Mouse (Mus musculus): Measurements from ENCODE around the gene Rps12. TPM values are rescaled to one million over a fixed set of nuclear protein-coding genes. Genes with fewer than 3 reads are reported as not detected.

Gene Rps12
- 861 and 1,157 TPM in 2 replicates for total RNA-seq (2014; rRNA removed)
- 473 and 533 TPM in 2 replicates for polyA plus RNA-seq (2012; rRNA removed)

- DNase-seq (ENCODE audit: extremely low read depth, low read depth, low spot score), result peak; percentile 94
- Histone ChIP-seq H3K27me3 (ENCODE audit: control insufficient read depth, insufficient read depth, low read length) (no peaks in the 10 kb centered on the region), H3K4me3 (ENCODE audit: insufficient read depth, low read depth, low read length) (peak within 1 kb of the TSS; percentile 84), H3K9ac (ENCODE audit: low read depth, low read length) (peak within 1 kb of the TSS; percentile 87), H3K27ac (replicated peaks; ENCODE audit: insufficient read depth, low read depth, low read length) (peak within 1 kb of the TSS; percentile 78), H3K4me1 (ENCODE audit: control insufficient read depth, insufficient read depth, low read length) (peaks cover 9% of the 10 kb centered on the region; the same call in 1 of the 2 replicates), H3K79me2 (ENCODE audit: control insufficient read depth, insufficient read depth, low read length) (peaks cover 4% of the 10 kb centered on the region; the same call in 1 of the 2 replicates), H3K36me3 (ENCODE audit: control insufficient read depth, insufficient read depth, low read length) (peaks cover 29% of the 10 kb centered on the region)
- TF ChIP-seq POLR2A (IDR thresholded peaks at IDR 0.05; ENCODE audit: extremely low read depth, insufficient read depth, low read length) (peak; percentile 97), CTCF (IDR thresholded peaks at IDR 0.05; ENCODE audit: low read depth, low read length) (no peak)
- WGBS, result under 1% methylated on average over 51 of the region's 51 CpGs
These were observed at the start of gene Rps12 for GRCm38 (mm10) chr10:23787062-23787821. Rps12 (minus strand) TSS chr10:23787275.

GRCm38 (mm10) chr10:23836003-23836964 is 49.2 kb upstream of the Rps12 start:
- Histone ChIP-seq H3K79me2 (ENCODE audit: control insufficient read depth, insufficient read depth, low read length) (no peaks in the 10 kb centered on the region), H3K27me3 (ENCODE audit: control insufficient read depth, insufficient read depth, low read length) (no peaks in the 10 kb centered on the region), H3K4me3 (ENCODE audit: insufficient read depth, low read depth, low read length) (no peak overlapping the region), H3K9ac (ENCODE audit: low read depth, low read length) (no peak overlapping the region), H3K27ac (replicated peaks; ENCODE audit: insufficient read depth, low read depth, low read length) (no peak overlapping the region), H3K4me1 (ENCODE audit: control insufficient read depth, insufficient read depth, low read length) (peaks cover 10% of the 10 kb centered on the region), H3K36me3 (ENCODE audit: control insufficient read depth, insufficient read depth, low read length) (no peaks in the 10 kb centered on the region)
- peak; percentile 77 for DNase-seq (ENCODE audit: extremely low read depth, low read depth, low spot score)
- TF ChIP-seq POLR2A (IDR thresholded peaks at IDR 0.05; ENCODE audit: extremely low read depth, insufficient read depth, low read length) (no peak), CTCF (IDR thresholded peaks at IDR 0.05; ENCODE audit: low read depth, low read length) (no peak)
- 37% methylated on average over 9 of the region's 9 CpGs for WGBS

- no peak overlapping the region for H3K27ac ChIP-seq (replicated peaks; ENCODE audit: insufficient read depth, low read depth, low read length)
- H3K4me1 ChIP-seq (ENCODE audit: control insufficient read depth, insufficient read depth, low read length), result no peaks in the 10 kb centered on the region
- H3K36me3 ChIP-seq (ENCODE audit: control insufficient read depth, insufficient read depth, low read length), result peaks cover 26% of the 10 kb centered on the region
- no peak overlapping the region for H3K4me3 ChIP-seq (ENCODE audit: insufficient read depth, low read depth, low read length)
- H3K79me2 ChIP-seq (ENCODE audit: control insufficient read depth, insufficient read depth, low read length), result no peaks in the 10 kb centered on the region
- no peak for DNase-seq (ENCODE audit: extremely low read depth, low read depth, low spot score)
- no peak overlapping the region for H3K9ac ChIP-seq (ENCODE audit: low read depth, low read length)
- no peak for TF ChIP-seq CTCF (IDR thresholded peaks at IDR 0.05; ENCODE audit: low read depth, low read length)
- WGBS, result 86% methylated on average over 7 of the region's 7 CpGs
- no peaks in the 10 kb centered on the region for H3K27me3 ChIP-seq (ENCODE audit: control insufficient read depth, insufficient read depth, low read length)
These were observed 39.4 kb upstream of the Rps12 start for GRCm38 (mm10) chr10:23826516-23826915.

GRCm38 (mm10) chr10:23816241-23816640 is 29.2 kb upstream of the Rps12 start:
- H3K27ac ChIP-seq (replicated peaks; ENCODE audit: insufficient read depth, low read depth, low read length), result no peak overlapping the region
- H3K4me1 ChIP-seq (ENCODE audit: control insufficient read depth, insufficient read depth, low read length), result peaks cover 5% of the 10 kb centered on the region; the same call in 1 of the 2 replicates
- no peak overlapping the region for H3K9ac ChIP-seq (ENCODE audit: low read depth, low read length)
- WGBS, result 96% methylated on average over 7 of the region's 7 CpGs
- TF ChIP-seq POLR2A (IDR thresholded peaks at IDR 0.05; ENCODE audit: extremely low read depth, insufficient read depth, low read length) (no peak), CTCF (IDR thresholded peaks at IDR 0.05; ENCODE audit: low read depth, low read length) (no peak)
- no peak for DNase-seq (ENCODE audit: extremely low read depth, low read depth, low spot score)
- H3K4me3 ChIP-seq (ENCODE audit: insufficient read depth, low read depth, low read length), result no peak overlapping the region
- peaks cover 16% of the 10 kb centered on the region for H3K36me3 ChIP-seq (ENCODE audit: control insufficient read depth, insufficient read depth, low read length)
- H3K79me2 ChIP-seq (ENCODE audit: control insufficient read depth, insufficient read depth, low read length), result no peaks in the 10 kb centered on the region
- H3K27me3 ChIP-seq (ENCODE audit: control insufficient read depth, insufficient read depth, low read length), result no peaks in the 10 kb centered on the region

GRCm38 (mm10) chr10:23815168-23815567 is 28.1 kb upstream of the Rps12 start:
- peak; percentile 55 for DNase-seq (ENCODE audit: extremely low read depth, low read depth, low spot score)
- 40% methylated on average over 1 of the region's 1 CpGs for WGBS
- H3K27me3 ChIP-seq (ENCODE audit: control insufficient read depth, insufficient read depth, low read length), result no peaks in the 10 kb centered on the region

More at GRCm38 (mm10) chr10:23815168-23815567, 28.1 kb upstream of the Rps12 start:
- peaks cover 11% of the 10 kb centered on the region; the same call in 1 of the 2 replicates for H3K36me3 ChIP-seq (ENCODE audit: control insufficient read depth, insufficient read depth, low read length)
- H3K9ac ChIP-seq (ENCODE audit: low read depth, low read length), result no peak overlapping the region
- H3K79me2 ChIP-seq (ENCODE audit: control insufficient read depth, insufficient read depth, low read length), result no peaks in the 10 kb centered on the region
- no peak overlapping the region for H3K4me3 ChIP-seq (ENCODE audit: insufficient read depth, low read depth, low read length)
- peak; percentile 19; the same call in 1 of the 2 replicates for TF ChIP-seq CTCF (IDR thresholded peaks at IDR 0.05; ENCODE audit: low read depth, low read length)
- no peak for TF ChIP-seq POLR2A (IDR thresholded peaks at IDR 0.05; ENCODE audit: extremely low read depth, insufficient read depth, low read length)
- H3K27ac ChIP-seq (replicated peaks; ENCODE audit: insufficient read depth, low read depth, low read length), result no peak overlapping the region
- peaks cover 5% of the 10 kb centered on the region; the same call in 1 of the 2 replicates for H3K4me1 ChIP-seq (ENCODE audit: control insufficient read depth, insufficient read depth, low read length)
